Mouse (Mus musculus): Measurements from ENCODE around the gene Hspa1l. TPM values are rescaled to one million over a fixed set of nuclear protein-coding genes. Genes with fewer than 3 reads are reported as not detected.
A peak's percentile ranks its signal among the peaks of the same experiment; 100 is the strongest.
"Not testable (repeated sequence)": the region's sequence is repeated elsewhere in the genome, so short reads cannot be mapped to it uniquely, and the experiment has no call there.

Gene Hspa1l
- polyA plus RNA-seq, 1 experiment from 2014 or later: 1.4 TPM

- Histone ChIP-seq H3K4me3 (replicated peaks) (peak within 1 kb of the TSS; percentile 91), H3K9ac (replicated peaks) (peak within 1 kb of the TSS; percentile 96), H3K36me3 (peaks cover 19% of the 10 kb centered on the region), H3K9me3 (replicated peaks) (no peaks in the 10 kb centered on the region), H3K4me2 (peak within 1 kb of the TSS; percentile 99), H3K4me1 (peaks cover 30% of the 10 kb centered on the region), H3K27me3 (replicated peaks) (no peaks in the 10 kb centered on the region), H3K27ac (replicated peaks) (peak within 1 kb of the TSS; percentile 95)
- peak; percentile 89 for ATAC-seq (ENCODE audit: low FRiP score)
- under 1% methylated on average over 81 of the region's 83 CpGs for WGBS
Measured at GRCm38 (mm10) chr17:35000717-35001451, 28.4 kb downstream of the Hspa1l start, which contains the start of gene Vars. TSS of gene Vars (plus strand) at chr17:35000987.

GRCm38 (mm10) chr17:35001452-35002152, 29.1 kb downstream of the Hspa1l start:
- Histone ChIP-seq H3K9me3 (replicated peaks) (no peaks in the 10 kb centered on the region), H3K4me1 (peaks cover 30% of the 10 kb centered on the region), H3K36me3 (peaks cover 24% of the 10 kb centered on the region), H3K27me3 (replicated peaks) (no peaks in the 10 kb centered on the region), H3K9ac (replicated peaks) (peak overlapping the region; percentile 96), H3K27ac (replicated peaks) (peak overlapping the region; percentile 95), H3K4me2 (peak overlapping the region; percentile 99), H3K4me3 (replicated peaks) (peak overlapping the region; percentile 91)
- under 1% methylated on average over 35 of the region's 35 CpGs for WGBS
- ATAC-seq (ENCODE audit: low FRiP score): peak; percentile 32

GRCm38 (mm10) chr17:35002153-35002865, 29.8 kb downstream of the Hspa1l start:
- peaks cover 26% of the 10 kb centered on the region for H3K36me3 ChIP-seq
- no peak for ATAC-seq (ENCODE audit: low FRiP score)
- peak overlapping the region; percentile 95 for H3K27ac ChIP-seq (replicated peaks)
- peak overlapping the region; percentile 99 for H3K4me2 ChIP-seq
- no peaks in the 10 kb centered on the region for H3K9me3 ChIP-seq (replicated peaks)
- peaks cover 30% of the 10 kb centered on the region for H3K4me1 ChIP-seq
- 12% methylated on average over 12 of the region's 12 CpGs for WGBS
- H3K9ac ChIP-seq (replicated peaks): peak overlapping the region; percentile 96
- no peaks in the 10 kb centered on the region for H3K27me3 ChIP-seq (replicated peaks)
- H3K4me3 ChIP-seq (replicated peaks): peak overlapping the region; percentile 91

- Histone ChIP-seq H3K4me2 (peak overlapping the region; percentile 99), H3K9me3 (replicated peaks) (no peaks in the 10 kb centered on the region), H3K27me3 (replicated peaks) (no peaks in the 10 kb centered on the region), H3K4me1 (peaks cover 30% of the 10 kb centered on the region), H3K4me3 (replicated peaks) (no peak overlapping the region), H3K9ac (replicated peaks) (0 out of 2 replicates have a peak overlapping the region, but pooled peaks have one; percentile 96), H3K36me3 (peaks cover 33% of the 10 kb centered on the region), H3K27ac (replicated peaks) (no peak overlapping the region)
- ATAC-seq (ENCODE audit: low FRiP score): no peak
- 76% methylated on average over 9 of the region's 9 CpGs for WGBS
Measured at GRCm38 (mm10) chr17:35003022-35003838, 30.7 kb downstream of the Hspa1l start.

- H3K4me3 ChIP-seq (replicated peaks): no peak overlapping the region
- ATAC-seq (ENCODE audit: low FRiP score): no peak
- no peaks in the 10 kb centered on the region for H3K9me3 ChIP-seq (replicated peaks)
- no peak overlapping the region for H3K9ac ChIP-seq (replicated peaks)
- H3K27ac ChIP-seq (replicated peaks): no peak overlapping the region
- WGBS: 95% methylated on average over 17 of the region's 17 CpGs
- H3K4me1 ChIP-seq: peaks cover 30% of the 10 kb centered on the region
- peaks cover 42% of the 10 kb centered on the region for H3K36me3 ChIP-seq
- no peak overlapping the region for H3K4me2 ChIP-seq
- no peaks in the 10 kb centered on the region for H3K27me3 ChIP-seq (replicated peaks)
Measured at GRCm38 (mm10) chr17:35004075-35004717, 31.7 kb downstream of the Hspa1l start.

GRCm38 (mm10) chr17:35005158-35005557, 32.7 kb downstream of the Hspa1l start:
- Histone ChIP-seq H3K36me3 (peaks cover 48% of the 10 kb centered on the region), H3K9me3 (replicated peaks) (no peaks in the 10 kb centered on the region), H3K4me1 (peaks cover 24% of the 10 kb centered on the region), H3K9ac (replicated peaks) (no peak overlapping the region), H3K4me2 (no peak overlapping the region), H3K27me3 (replicated peaks) (no peaks in the 10 kb centered on the region), H3K27ac (replicated peaks) (no peak overlapping the region), H3K4me3 (replicated peaks) (no peak overlapping the region)
- 95% methylated on average over 10 of the region's 10 CpGs for WGBS
- ATAC-seq (ENCODE audit: low FRiP score): no peak

GRCm38 (mm10) chr17:35005902-35006301, 33.4 kb downstream of the Hspa1l start:
- H3K9ac ChIP-seq (replicated peaks); H3K4me2 ChIP-seq; H3K4me3 ChIP-seq (replicated peaks); ATAC-seq (ENCODE audit: low FRiP score); H3K27ac ChIP-seq (replicated peaks); H3K9me3 ChIP-seq (replicated peaks); H3K27me3 ChIP-seq (replicated peaks): not testable (repeated sequence)
- WGBS: 91% methylated on average over 5 of the region's 5 CpGs
- Histone ChIP-seq H3K36me3 (peaks cover 55% of the 10 kb centered on the region), H3K4me1 (peaks cover 23% of the 10 kb centered on the region)

GRCm38 (mm10) chr17:35007387-35007991, 35.0 kb downstream of the Hspa1l start:
- Histone ChIP-seq H3K9me3 (replicated peaks) (no peaks in the 10 kb centered on the region), H3K4me1 (peaks cover 12% of the 10 kb centered on the region), H3K27ac (replicated peaks) (no peak overlapping the region), H3K4me2 (no peak overlapping the region), H3K27me3 (replicated peaks) (no peaks in the 10 kb centered on the region), H3K36me3 (peaks cover 71% of the 10 kb centered on the region), H3K4me3 (replicated peaks) (no peak overlapping the region), H3K9ac (replicated peaks) (no peak overlapping the region)
- WGBS: 97% methylated on average over 7 of the region's 7 CpGs
- ATAC-seq (ENCODE audit: low FRiP score): no peak

- Histone ChIP-seq H3K9ac (replicated peaks) (no peak overlapping the region), H3K27me3 (replicated peaks) (no peaks in the 10 kb centered on the region), H3K4me1 (no peaks in the 10 kb centered on the region), H3K4me2 (no peak overlapping the region), H3K36me3 (peaks cover 86% of the 10 kb centered on the region), H3K9me3 (replicated peaks) (no peaks in the 10 kb centered on the region), H3K4me3 (replicated peaks) (no peak overlapping the region), H3K27ac (replicated peaks) (no peak overlapping the region)
- WGBS: 85% methylated on average over 7 of the region's 7 CpGs
- ATAC-seq (ENCODE audit: low FRiP score): no peak
Measured at GRCm38 (mm10) chr17:35009586-35009985, 37.1 kb downstream of the Hspa1l start.

GRCm38 (mm10) chr17:35011440-35011839, 38.9 kb downstream of the Hspa1l start:
- no peak overlapping the region for H3K9ac ChIP-seq (replicated peaks)
- no peak for ATAC-seq (ENCODE audit: low FRiP score)
- peaks cover 88% of the 10 kb centered on the region for H3K36me3 ChIP-seq
- H3K4me3 ChIP-seq (replicated peaks): no peak overlapping the region
- no peak overlapping the region for H3K27ac ChIP-seq (replicated peaks)
- no peak overlapping the region for H3K4me2 ChIP-seq
- H3K4me1 ChIP-seq: peaks cover 5% of the 10 kb centered on the region; the same call in 1 of the 2 replicates
- H3K9me3 ChIP-seq (replicated peaks): no peaks in the 10 kb centered on the region
- 95% methylated on average over 8 of the region's 8 CpGs for WGBS
- no peaks in the 10 kb centered on the region for H3K27me3 ChIP-seq (replicated peaks)

All from neural tube, embryonic 15.5 days (tissue).